Mouse (Mus musculus): ENCODE measurements around the gene Kdm5b. TPM values are rescaled to one million over a fixed set of nuclear protein-coding genes. Genes with fewer than 3 reads are reported as not detected.

Gene Kdm5b
- polyA plus RNA-seq, 1 experiment from 2014 or later: 4.8 TPM

DNA sequence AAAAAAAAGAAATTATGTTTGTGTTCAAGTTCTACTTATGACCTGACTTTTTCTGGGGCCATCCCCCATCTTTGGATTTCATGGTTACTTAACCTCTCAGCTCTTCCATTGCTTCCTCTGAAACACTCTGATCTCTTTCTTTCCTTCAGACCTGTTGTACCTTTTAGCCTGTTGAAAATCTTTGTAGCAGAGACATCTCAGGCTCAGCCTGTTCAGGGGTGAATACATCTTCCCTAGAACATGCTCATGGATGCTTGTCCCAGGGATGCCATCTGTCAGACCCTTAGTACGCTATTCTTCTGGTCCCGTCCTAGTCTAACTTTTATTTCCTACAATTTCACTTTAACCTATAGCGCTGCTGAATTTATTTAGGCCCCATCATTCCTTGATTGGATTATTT, 745 bp upstream of the Kdm5b start:
- H3K4me3 ChIP-seq (ENCODE audit: inconsistent target): no peak overlapping the region
- H3K79me2 ChIP-seq (ENCODE audit: inconsistent target): peaks cover 11% of the 10 kb centered on the region; the same call in 1 of the 2 replicates
- H3K27ac ChIP-seq: no peak overlapping the region
- H3K36me3 ChIP-seq (ENCODE audit: inconsistent target): no peaks in the 10 kb centered on the region
- 94% methylated on average over 3 of the region's 3 CpGs for whole genome bisulfite sequencing (ENCODE audit: missing documents)

DNA sequence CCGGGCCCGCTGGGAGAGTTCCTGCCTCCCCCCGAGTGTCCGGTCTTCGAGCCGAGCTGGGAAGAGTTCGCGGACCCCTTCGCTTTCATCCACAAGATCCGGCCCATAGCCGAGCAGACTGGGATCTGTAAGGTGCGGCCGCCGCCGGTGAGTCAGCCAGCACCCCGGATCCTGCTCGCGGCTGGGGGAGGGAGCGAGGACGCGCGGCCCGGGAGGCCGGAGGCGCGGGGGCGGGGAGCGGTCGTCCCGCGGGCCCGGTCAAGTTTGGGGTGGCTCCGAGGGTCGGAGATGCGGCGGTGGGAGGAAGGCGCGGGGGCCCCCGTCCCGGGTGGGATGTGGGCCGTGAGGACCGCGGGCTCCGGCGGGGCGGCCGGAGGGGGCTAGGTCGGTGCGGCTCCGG, 425 bp downstream of the Kdm5b start:
- Histone ChIP-seq H3K79me2 (ENCODE audit: inconsistent target) (peaks cover 23% of the 10 kb centered on the region; the same call in 1 of the 2 replicates), H3K4me3 (ENCODE audit: inconsistent target) (no peak overlapping the region; the same call in 1 of the 2 replicates), H3K36me3 (ENCODE audit: inconsistent target) (no peaks in the 10 kb centered on the region), H3K27ac (no peak overlapping the region)
- under 1% methylated on average over 37 of the region's 50 CpGs for WGBS (ENCODE audit: missing documents)

DNA sequence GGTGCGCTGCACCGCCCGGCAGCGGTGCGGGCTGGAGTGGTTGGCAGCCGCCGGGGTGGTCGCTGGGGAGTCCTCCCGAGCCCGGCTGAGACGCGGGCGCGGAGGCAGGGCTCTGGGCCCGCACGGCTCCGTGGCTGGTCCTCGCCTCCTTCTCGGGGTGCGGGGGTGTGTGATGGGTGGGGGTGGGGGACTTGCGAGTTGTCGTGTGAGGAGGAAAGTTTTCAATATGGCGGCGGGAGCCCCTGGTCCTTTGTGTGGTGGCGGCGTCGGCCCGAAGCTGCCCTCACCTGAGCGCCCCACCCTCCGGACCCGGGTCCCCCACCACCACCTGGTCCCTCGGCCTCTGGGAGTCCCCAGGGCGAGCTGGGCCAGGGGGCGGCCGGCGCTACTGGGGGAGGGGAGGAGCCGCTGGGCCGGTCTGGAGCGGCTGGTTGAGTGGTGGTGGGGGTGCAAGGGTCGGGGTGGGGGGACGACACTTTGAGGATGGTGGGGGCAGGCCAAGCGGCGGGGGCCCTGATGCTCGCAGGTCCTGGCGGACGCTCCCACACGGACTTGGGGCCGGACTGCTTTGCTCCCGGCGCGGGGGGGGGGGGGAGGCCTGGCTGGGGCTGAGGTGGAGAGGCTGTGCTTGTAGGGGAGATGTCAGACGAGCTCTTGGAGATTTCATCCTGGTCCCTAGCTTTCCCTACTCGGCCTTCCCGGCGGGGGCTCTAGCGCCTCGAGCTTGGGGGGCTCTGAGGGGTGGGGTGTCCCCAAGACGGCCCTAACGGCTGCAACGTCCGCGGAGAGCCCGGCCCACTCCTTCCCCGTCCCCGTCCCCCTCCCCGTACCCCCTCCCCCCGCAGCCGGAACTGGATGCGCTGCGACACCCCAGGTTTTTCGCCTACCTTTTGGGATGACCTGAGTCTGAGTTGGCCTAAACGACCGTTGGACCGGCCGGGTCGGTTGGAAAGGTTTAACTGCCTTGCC, 1.1 kb downstream of the Kdm5b start:
- WGBS (ENCODE audit: missing documents): 4% methylated on average over 63 of the region's 76 CpGs
- Histone ChIP-seq H3K27ac (no peak overlapping the region), H3K36me3 (ENCODE audit: inconsistent target) (no peaks in the 10 kb centered on the region)

DNA sequence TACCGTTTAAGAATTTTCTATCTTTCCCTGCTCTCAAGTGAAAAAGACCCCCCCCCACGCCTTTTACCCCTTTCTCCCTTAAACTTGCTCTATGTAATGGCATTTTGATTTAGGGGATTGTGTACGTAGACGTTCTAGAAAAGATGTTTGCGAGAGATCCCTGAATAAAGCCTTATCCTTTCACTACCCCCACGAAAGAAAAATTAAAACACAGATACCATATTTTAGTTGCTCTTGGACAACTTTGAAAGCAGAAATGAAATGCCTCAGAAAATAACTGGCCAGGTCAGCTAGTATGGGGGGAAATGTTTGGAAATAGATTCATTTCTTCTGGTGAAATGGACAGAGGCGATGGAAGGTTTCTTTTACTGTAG, 1.8 kb downstream of the Kdm5b start:
- no peaks in the 10 kb centered on the region for H3K36me3 ChIP-seq (ENCODE audit: inconsistent target)
- H3K27ac ChIP-seq: no peak overlapping the region
- H3K4me3 ChIP-seq (ENCODE audit: inconsistent target): no peak overlapping the region
- peaks cover 35% of the 10 kb centered on the region; the same call in 1 of the 2 replicates for H3K79me2 ChIP-seq (ENCODE audit: inconsistent target)
- 45% methylated on average over 7 of the region's 7 CpGs for WGBS (ENCODE audit: missing documents)

More for the DNA sequence above, 1.1 kb downstream of the Kdm5b start:
- H3K79me2 ChIP-seq (ENCODE audit: inconsistent target): peaks cover 30% of the 10 kb centered on the region; the same call in 1 of the 2 replicates
- H3K4me3 ChIP-seq (ENCODE audit: inconsistent target): peak overlapping the region; percentile 15; the same call in 1 of the 2 replicates

- Histone ChIP-seq H3K4me3 (ENCODE audit: inconsistent target) (no peak overlapping the region), H3K27ac (no peak overlapping the region), H3K36me3 (ENCODE audit: inconsistent target) (no peaks in the 10 kb centered on the region), H3K79me2 (ENCODE audit: inconsistent target) (peaks cover 38% of the 10 kb centered on the region; the same call in 1 of the 2 replicates)
Measured at GRCm38 (mm10) chr1:134562457-134562856, 2.5 kb downstream of the Kdm5b start.

- Histone ChIP-seq H3K4me3 (ENCODE audit: inconsistent target) (no peak overlapping the region), H3K27ac (no peak overlapping the region), H3K79me2 (ENCODE audit: inconsistent target) (peaks cover 41% of the 10 kb centered on the region; the same call in 1 of the 2 replicates), H3K36me3 (ENCODE audit: inconsistent target) (no peaks in the 10 kb centered on the region)
- 94% methylated on average over 3 of the region's 3 CpGs for WGBS (ENCODE audit: missing documents)
Measured at GRCm38 (mm10) chr1:134563726-134564125, 3.8 kb downstream of the Kdm5b start.

DNA sequence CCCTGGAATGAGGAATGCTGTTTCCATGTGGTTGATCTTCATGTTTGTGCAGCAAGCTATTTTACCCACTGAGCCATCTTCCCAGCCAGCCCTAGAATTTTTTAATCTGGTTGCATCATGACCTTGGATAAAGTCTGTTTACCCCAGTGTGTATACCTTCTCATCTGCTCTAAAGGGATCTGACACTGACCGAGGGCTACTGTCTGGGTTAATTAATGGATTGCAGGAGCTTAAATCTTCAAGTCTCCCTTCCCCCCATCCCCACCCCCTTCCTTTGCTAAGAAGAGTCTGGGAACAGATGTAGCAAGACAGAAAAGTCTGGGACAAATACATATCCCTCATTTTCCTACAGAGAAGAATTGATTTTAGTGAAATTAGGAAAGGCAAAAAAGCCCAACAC, 7.5 kb downstream of the Kdm5b start:
- Histone ChIP-seq H3K36me3 (ENCODE audit: inconsistent target) (no peaks in the 10 kb centered on the region), H3K79me2 (ENCODE audit: inconsistent target) (peaks cover 41% of the 10 kb centered on the region; the same call in 1 of the 2 replicates), H3K27ac (no peak overlapping the region), H3K4me3 (ENCODE audit: inconsistent target) (no peak overlapping the region)
- WGBS (ENCODE audit: missing documents): 88% methylated on average over 1 of the region's 1 CpGs

GRCm38 (mm10) chr1:134570171-134570570, 10.2 kb downstream of the Kdm5b start:
- peaks cover 21% of the 10 kb centered on the region; the same call in 1 of the 2 replicates for H3K79me2 ChIP-seq (ENCODE audit: inconsistent target)
- no peaks in the 10 kb centered on the region for H3K36me3 ChIP-seq (ENCODE audit: inconsistent target)
- 95% methylated on average over 9 of the region's 9 CpGs for WGBS (ENCODE audit: missing documents)
- no peak overlapping the region for H3K4me3 ChIP-seq (ENCODE audit: inconsistent target)
- no peak overlapping the region for H3K27ac ChIP-seq

GRCm38 (mm10) chr1:134570631-134571030, 10.7 kb downstream of the Kdm5b start:
- 61% methylated on average over 3 of the region's 3 CpGs for WGBS (ENCODE audit: missing documents)
- peaks cover 16% of the 10 kb centered on the region; the same call in 1 of the 2 replicates for H3K79me2 ChIP-seq (ENCODE audit: inconsistent target)
- H3K4me3 ChIP-seq (ENCODE audit: inconsistent target): no peak overlapping the region
- H3K27ac ChIP-seq: no peak overlapping the region
- no peaks in the 10 kb centered on the region for H3K36me3 ChIP-seq (ENCODE audit: inconsistent target)

DNA sequence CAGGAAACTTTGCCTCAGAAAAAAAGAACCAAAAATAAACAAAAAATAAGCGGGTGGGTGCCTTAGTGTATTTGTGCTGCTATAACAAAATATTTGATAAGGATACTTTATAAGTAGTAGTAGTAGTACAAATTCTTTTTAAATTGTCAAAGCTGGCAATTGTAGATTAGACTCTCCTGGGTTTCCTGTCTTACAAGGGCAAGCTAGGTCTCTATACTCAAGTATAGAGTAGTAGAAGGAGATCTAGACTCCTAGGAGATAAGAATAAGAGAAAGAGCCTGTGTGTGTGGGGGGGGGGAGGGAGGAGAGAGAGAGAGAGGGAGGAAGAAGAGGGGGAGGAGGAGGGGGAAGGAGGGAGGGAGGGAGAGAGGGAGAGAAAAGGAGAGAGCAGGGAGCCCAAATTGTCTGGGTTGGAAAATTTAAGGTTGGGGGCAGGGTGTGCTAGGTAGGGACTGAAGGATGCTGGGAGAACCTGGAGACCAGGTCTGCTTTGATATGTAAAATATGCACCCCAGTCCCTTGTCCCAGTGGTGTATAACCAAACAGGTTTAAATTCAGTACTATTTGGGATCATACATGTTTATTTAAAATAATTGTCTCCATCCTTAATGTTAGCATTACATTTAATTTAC, 13.4 kb downstream of the Kdm5b start:
- Histone ChIP-seq H3K4me3 (ENCODE audit: inconsistent target) (no peak overlapping the region), H3K79me2 (ENCODE audit: inconsistent target) (no peaks in the 10 kb centered on the region; the same call in 1 of the 2 replicates), H3K36me3 (ENCODE audit: inconsistent target) (no peaks in the 10 kb centered on the region), H3K27ac (no peak overlapping the region)
- WGBS (ENCODE audit: missing documents): 100% methylated on average over 1 of the region's 1 CpGs

DNA sequence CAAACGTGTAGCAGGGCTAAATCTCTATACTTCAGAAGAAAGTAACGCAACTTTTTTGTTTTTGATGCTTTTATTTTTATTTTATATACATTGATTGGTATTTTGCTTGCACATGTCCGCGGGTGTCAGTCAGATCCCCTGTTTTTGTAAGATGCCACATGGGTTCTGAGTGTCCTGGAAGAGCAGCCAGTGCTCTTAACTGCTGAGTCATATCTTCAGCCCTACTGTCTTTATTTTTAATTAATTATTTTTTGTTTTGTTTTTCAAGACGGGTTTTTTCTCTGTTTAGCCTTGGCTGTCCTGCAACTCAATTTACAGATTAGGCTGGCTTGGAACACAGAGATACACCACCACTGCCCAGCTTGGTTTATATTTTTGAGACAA, 14.0 kb downstream of the Kdm5b start:
- Histone ChIP-seq H3K36me3 (ENCODE audit: inconsistent target) (no peaks in the 10 kb centered on the region), H3K4me3 (ENCODE audit: inconsistent target) (no peak overlapping the region), H3K27ac (no peak overlapping the region), H3K79me2 (ENCODE audit: inconsistent target) (no peaks in the 10 kb centered on the region; the same call in 1 of the 2 replicates)
- 81% methylated on average over 5 of the region's 5 CpGs for WGBS (ENCODE audit: missing documents)

GRCm38 (mm10) chr1:134577384-134578120, 17.6 kb downstream of the Kdm5b start:
- Histone ChIP-seq H3K27ac (no peak overlapping the region), H3K4me3 (ENCODE audit: inconsistent target) (no peak overlapping the region), H3K36me3 (ENCODE audit: inconsistent target) (no peaks in the 10 kb centered on the region), H3K79me2 (ENCODE audit: inconsistent target) (no peaks in the 10 kb centered on the region)
- 90% methylated on average over 6 of the region's 6 CpGs for WGBS (ENCODE audit: missing documents)

DNA sequence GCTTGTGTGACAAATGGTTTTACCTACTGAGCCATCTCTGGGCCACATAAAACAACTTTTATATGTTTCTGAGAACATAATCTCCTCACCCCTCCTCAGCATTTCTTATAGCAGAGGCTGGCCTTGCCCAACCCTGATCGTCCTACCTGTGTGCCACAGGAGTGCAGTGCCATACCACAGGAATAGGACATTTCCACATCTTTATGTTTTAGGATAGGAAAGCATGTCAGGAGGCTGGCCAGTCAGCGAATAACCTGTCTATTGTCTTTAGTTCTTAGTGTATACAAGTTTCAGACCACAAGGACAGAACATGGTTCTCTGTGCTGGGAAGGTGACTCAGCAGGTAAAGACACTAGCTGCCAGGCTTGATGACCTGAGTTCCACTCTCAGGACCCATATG, 20.8 kb downstream of the Kdm5b start:
- 97% methylated on average over 2 of the region's 2 CpGs for WGBS (ENCODE audit: missing documents)
- Histone ChIP-seq H3K27ac (no peak overlapping the region), H3K36me3 (ENCODE audit: inconsistent target) (no peaks in the 10 kb centered on the region)

DNA sequence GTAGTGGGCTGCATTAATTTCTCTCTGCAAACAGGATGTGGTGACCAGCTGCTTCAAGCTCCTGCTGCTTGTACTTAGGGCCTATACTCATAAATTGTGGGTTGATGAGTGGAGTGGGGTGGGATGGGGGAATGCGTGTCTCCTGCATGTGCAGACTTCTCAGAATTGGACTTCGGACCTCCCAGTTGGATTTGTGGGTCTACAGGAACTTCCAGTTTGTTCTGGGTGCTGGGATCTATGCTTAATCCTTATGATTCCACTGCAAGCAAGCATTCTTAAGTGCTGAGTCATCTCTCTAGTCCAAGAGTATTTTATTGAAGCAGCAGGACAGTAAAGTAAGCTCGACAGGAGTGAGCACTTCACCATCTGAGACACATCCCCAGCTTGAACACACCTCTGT, 23.6 kb downstream of the Kdm5b start:
- 40% methylated on average over 3 of the region's 3 CpGs for WGBS (ENCODE audit: missing documents)
- Histone ChIP-seq H3K4me3 (ENCODE audit: inconsistent target) (no peak overlapping the region), H3K79me2 (ENCODE audit: inconsistent target) (no peaks in the 10 kb centered on the region), H3K36me3 (ENCODE audit: inconsistent target) (no peaks in the 10 kb centered on the region), H3K27ac (no peak overlapping the region)

More for the DNA sequence above, 20.8 kb downstream of the Kdm5b start:
- Histone ChIP-seq H3K79me2 (ENCODE audit: inconsistent target) (no peaks in the 10 kb centered on the region), H3K4me3 (ENCODE audit: inconsistent target) (no peak overlapping the region)

Measured in macrophage (primary cell).